Mouse (Mus musculus): ENCODE results near the gene Fam19a1. TPM values are rescaled to one million over a fixed set of nuclear protein-coding genes. Genes with fewer than 3 reads are reported as not detected.

Fam19a1 gene
- total RNA-seq, 2 experiments from 2014 or later: 62.9 to 63.4 TPM

DNA sequence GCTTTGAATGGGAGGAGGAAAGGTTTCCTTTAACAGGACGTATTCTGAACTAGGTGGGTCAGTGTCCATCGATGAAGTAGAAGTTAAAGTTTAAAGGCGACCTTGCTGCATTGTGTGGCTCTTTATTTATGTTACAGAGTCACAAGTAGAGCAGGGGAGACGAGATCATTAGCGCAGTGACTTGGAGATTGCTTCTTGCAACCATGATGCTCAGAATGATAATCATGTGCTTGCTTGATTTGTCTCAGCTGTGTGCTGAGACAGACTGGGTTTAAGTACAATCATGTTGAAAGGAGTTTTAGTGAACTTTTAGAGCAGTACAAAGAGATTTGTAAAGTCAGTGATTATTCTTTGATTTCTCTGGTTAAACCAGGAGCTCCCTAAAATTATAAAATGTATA is 536.3 kb downstream of the Fam19a1 start:
- no peak for DNase-seq (ENCODE audit: low spot score in 2 of 2)

DNA sequence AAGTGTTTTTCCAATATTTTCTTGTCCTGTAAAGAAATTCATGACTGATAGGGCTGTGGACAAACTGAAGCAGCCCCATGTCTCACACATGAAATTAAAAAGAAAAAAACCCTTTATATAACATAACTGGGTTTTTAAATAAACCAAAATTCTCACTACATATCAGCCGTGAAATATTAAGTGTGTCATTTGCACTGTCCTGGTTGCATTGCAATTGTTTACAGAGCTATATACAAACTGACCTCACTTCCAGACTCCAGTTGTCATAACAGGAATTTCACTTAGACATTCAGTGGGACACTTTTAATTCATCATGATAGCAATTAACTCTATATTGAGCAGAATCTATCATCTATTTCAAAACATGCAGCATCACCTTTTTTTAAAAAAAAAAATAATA is 553.4 kb downstream of the Fam19a1 start:
- no peak for DNase-seq (ENCODE audit: low spot score in 2 of 2)

GRCm38 (mm10) chr6:96677813-96678212 is 564.9 kb downstream of the Fam19a1 start:
- DNase-seq (ENCODE audit: low spot score in 2 of 2): no peak

Other genes starting within 250 kb of the Fam19a1 start
- gene 1700123L14Rik, start 53.1 kb downstream of the Fam19a1 start, total RNA-seq (2021): under 1 TPM in 1 of 2 experiments, not detected in 1; 0.25 TPM